Mouse (Mus musculus) stomach, embryonic 16.5 days (tissue): Measurements from ENCODE around the gene Anp32a. TPM values are rescaled to one million over a fixed set of nuclear protein-coding genes. Genes with fewer than 3 reads are reported as not detected.
A peak's percentile ranks its signal among the peaks of the same experiment; 100 is the strongest.

ENCODE experiments used
- ATAC-seq: fragments of 200-750 bp; cut with Nextera tagmentation; 2 replicates; pipeline ENCODE4 v1.8.0; 2017; ENCODE audit warnings: moderate number of reproducible peaks, moderate TSS enrichment; ENCODE audit not compliant: insufficient read depth, low FRiP score
- H3K27ac ChIP-seq: fragments of 300-500 bp; sonication (generic); 2 replicates; pipeline ENCODE4 v1.5.1; 2014; ENCODE audit warnings: low read length
- H3K27me3 ChIP-seq: fragments of 300-500 bp; sonication (generic); 2 replicates; pipeline ENCODE4 v1.6.1; 2014; ENCODE audit warnings: low read length, control low read depth, mixed read lengths; ENCODE audit not compliant: control insufficient read depth, insufficient read depth
- H3K36me3 ChIP-seq: fragments of 300-500 bp; sonication (generic); 2 replicates; pipeline ENCODE4 v1.6.1; 2014; ENCODE audit warnings: low read length; ENCODE audit not compliant: control insufficient read depth, insufficient read depth
- H3K4me1 ChIP-seq: fragments of 300-500 bp; sonication (generic); 2 replicates; pipeline ENCODE4 v1.6.1; 2014; ENCODE audit warnings: low read length, control low read depth, mixed read lengths; ENCODE audit not compliant: control insufficient read depth, insufficient read depth
- H3K4me2 ChIP-seq: fragments of 300-500 bp; sonication (generic); 2 replicates; pipeline ENCODE4 v1.6.1; 2014; ENCODE audit warnings: low read depth, low read length, mixed read lengths
- H3K4me3 ChIP-seq: fragments of 300-500 bp; sonication (generic); replicated peaks from 2 replicates; pipeline ENCODE4 v1.5.1; 2014; ENCODE audit warnings: mild to moderate bottlenecking, low read length
- H3K9ac ChIP-seq: fragments of 300-500 bp; sonication (generic); 2 replicates; pipeline ENCODE4 v1.6.1; 2014; ENCODE audit warnings: low read length
- H3K9me3 ChIP-seq: fragments of 300-500 bp; sonication (generic); replicated peaks from 2 replicates; pipeline ENCODE4 v1.6.1; 2016; ENCODE audit warnings: low read length, control low read depth; ENCODE audit not compliant: control insufficient read depth
- WGBS: fragments of 180-500 bp; shearing (Covaris S2); extraction: QIAGEN DNeasy Blood & Tissue Kit; methylation state at CpG from one replicate; pipeline ENCODE4 v1.1.7; 2014; 5-methylcytosine and 5-hydroxymethylcytosine counted together
- polyA plus RNA-seq: library from polyadenylated mRNA; unstranded; fragments of >200 nt; fragmentation: Nextera tagmentation; extraction: Ambion mirVana; gene quantifications from 2 replicates; pipeline ENCODE4 v1.2.1, GENCODE M21; 2015

Gene Anp32a
- polyA plus RNA-seq, 1 experiment from 2014 or later: 125 TPM

DNA sequence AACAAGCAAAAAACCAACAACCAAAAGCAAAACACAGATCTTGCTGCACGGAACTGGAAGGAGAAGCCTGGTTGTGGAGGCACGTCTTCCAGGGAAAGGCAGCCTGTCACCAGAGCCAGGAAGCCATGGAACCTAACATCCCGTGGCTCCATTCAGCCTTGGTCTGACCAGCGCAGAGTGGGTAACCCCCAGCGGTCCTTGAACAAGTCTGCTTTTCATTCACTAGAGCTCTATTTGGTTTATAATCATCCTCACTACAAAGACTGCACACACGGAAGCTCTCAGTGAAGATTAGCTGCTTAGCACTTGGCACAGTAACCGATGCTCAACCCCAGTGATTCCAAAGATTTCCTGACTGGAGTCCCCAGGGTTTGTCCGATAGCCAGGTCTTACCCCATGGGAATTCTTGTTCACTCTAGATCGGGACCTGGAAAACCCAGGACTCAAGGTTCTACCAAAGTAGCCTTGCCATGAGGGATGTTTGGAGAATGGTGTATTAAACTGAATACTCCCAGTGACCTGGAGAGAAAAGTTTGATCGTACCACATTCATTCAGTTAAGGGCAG lies 41.5 kb downstream of the Anp32a start:
- Histone ChIP-seq H3K4me2 (no peak overlapping the region), H3K9ac (no peak overlapping the region), H3K4me1 (peaks cover 10% of the 10 kb centered on the region), H3K36me3 (0 out of 2 replicates have a peak, but pooled peaks cover 6% of the 10 kb centered on the region), H3K9me3 (no peaks in the 10 kb centered on the region), H3K4me3 (no peak overlapping the region), H3K27me3 (no peaks in the 10 kb centered on the region), H3K27ac (no peak overlapping the region)
- ATAC-seq: no peak
- 78% methylated on average over 10 of the region's 10 CpGs for WGBS

DNA sequence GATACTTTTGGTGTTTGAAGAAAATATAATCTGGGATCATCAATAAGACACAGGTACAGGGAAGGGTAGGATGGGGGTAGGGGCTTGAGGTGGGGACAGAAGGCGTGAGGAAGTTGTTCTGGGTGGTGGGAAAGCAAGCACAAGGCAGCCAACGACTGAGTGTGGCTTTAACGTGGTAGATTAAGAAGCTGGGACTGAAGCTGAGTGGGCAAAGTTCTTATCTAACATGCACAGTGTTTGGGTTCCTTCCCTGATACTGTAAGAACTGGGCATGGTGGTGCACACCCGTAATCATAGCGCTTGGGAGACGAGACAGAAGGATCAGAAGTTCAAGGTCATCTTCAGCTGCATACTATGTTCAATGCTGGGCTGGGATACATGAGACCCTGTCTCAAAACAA lies 44.0 kb downstream of the Anp32a start:
- 78% methylated on average over 6 of the region's 6 CpGs for WGBS
- Histone ChIP-seq H3K9me3 (no peaks in the 10 kb centered on the region), H3K9ac (no peak overlapping the region), H3K36me3 (0 out of 2 replicates have a peak, but pooled peaks cover 4% of the 10 kb centered on the region), H3K27ac (no peak overlapping the region), H3K4me1 (peaks cover 10% of the 10 kb centered on the region), H3K4me2 (no peak overlapping the region), H3K4me3 (no peak overlapping the region), H3K27me3 (no peaks in the 10 kb centered on the region)
- no peak for ATAC-seq

DNA sequence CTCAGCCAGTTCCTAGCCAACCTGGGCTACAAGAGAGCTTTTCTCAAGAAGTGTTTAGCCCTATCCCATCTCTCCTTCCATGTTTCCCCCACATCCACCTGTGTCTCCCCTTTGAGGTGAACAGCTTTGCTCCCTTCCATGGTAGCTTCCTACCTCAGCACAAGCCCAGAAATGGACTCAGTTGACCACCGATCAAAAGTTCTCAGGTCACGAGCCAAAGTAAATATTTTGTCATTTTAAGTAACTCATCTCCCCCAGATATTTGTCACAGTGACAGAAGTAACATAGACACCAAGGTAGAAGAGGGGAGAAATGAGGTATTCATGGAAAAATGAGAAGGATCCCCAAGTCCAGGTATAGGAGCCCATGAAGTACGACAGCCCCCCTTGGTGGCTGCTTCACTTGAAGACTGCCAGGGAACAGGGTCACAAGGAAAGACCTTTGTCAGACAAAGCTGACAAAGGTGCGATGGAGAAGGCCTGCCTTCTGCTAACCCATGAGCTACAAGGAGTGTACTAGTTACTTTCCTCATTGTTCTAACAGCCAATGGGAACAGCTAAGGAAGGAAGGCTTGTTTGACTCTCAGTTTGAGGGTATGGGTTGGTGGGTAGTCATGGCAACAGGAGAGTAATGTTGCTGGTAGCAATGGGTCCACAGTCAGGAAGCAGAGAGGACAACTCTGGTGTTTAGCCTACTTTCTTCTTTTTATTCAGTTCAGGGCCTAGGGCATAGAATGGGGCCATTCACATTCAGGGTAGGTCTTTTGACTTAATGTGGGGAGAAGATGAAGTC lies 44.8 kb downstream of the Anp32a start:
- Histone ChIP-seq H3K4me2 (no peak overlapping the region), H3K27me3 (no peaks in the 10 kb centered on the region), H3K36me3 (no peaks in the 10 kb centered on the region), H3K9me3 (no peaks in the 10 kb centered on the region), H3K9ac (no peak overlapping the region), H3K4me3 (no peak overlapping the region), H3K4me1 (peaks cover 8% of the 10 kb centered on the region; the same call in 1 of the 2 replicates), H3K27ac (no peak overlapping the region)
- whole genome bisulfite sequencing: 65% methylated on average over 4 of the region's 4 CpGs
- no peak for ATAC-seq

DNA sequence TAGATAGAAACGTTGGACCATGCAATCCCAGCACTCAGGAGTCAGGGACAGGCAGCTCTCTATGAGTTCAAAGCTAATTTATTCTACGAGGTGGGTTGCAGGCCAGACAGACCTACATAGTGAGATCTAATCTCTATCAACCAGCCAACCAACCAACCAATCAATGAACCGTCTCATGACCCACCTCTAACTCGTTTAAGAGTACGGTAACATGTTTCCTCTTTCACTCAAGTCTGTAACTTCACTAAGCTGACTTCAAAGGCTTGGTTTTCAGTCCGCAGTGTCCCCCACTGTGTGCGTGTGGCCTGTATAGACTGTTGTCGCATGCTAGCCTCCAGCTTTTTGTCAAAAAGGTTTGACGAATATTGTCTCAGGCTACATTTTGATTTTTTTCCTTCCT lies 48.6 kb downstream of the Anp32a start:
- Histone ChIP-seq H3K4me1 (no peaks in the 10 kb centered on the region), H3K4me2 (no peak overlapping the region), H3K4me3 (no peak overlapping the region), H3K27ac (no peak overlapping the region), H3K27me3 (no peaks in the 10 kb centered on the region), H3K36me3 (no peaks in the 10 kb centered on the region), H3K9ac (no peak overlapping the region), H3K9me3 (no peaks in the 10 kb centered on the region)
- 68% methylated on average over 9 of the region's 9 CpGs for WGBS
- no peak for ATAC-seq

DNA sequence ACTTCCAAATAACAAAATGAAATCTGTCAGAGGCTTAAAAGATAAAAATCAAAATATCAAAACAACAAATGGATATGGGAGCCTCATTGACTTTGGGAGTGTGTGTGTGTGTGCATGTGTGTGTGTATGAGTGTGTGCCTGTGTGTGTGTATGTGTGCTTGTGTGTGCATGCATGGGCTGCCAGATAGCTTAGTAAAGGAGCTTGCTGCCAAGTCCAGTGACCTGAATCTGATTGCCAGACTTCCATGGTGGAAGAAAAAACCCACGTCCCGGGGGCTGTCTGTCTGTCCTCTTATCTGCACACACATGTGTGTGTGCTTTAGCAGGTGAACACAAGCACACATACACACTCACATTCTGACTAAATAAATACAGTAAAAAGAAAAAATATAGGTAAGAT lies 52.4 kb downstream of the Anp32a start:
- WGBS: 54% methylated on average over 2 of the region's 2 CpGs
- no peaks in the 10 kb centered on the region for H3K4me1 ChIP-seq
- H3K27ac ChIP-seq: no peak overlapping the region

DNA sequence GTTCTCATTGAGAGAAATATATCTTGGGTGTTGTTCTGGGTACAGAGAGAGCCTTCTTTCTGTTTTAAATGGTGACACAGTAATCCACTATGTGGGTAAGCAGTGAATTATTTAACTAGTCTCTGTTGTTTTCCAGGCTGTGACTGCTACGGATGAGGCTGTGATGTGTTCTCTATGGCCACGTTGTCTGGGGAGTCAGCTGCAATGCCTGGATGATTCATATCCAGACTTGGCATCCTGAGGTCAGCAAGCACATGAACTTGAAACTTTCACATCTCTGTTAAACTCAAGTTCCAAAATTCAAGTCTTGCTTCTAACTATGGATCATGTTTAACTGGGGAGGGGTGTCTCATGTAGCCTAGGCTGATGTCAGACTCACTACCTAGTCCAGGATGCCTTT lies 53.1 kb downstream of the Anp32a start:
- Histone ChIP-seq H3K4me3 (no peak overlapping the region), H3K4me1 (no peaks in the 10 kb centered on the region), H3K36me3 (no peaks in the 10 kb centered on the region), H3K4me2 (no peak overlapping the region), H3K9me3 (no peaks in the 10 kb centered on the region), H3K27me3 (no peaks in the 10 kb centered on the region), H3K27ac (no peak overlapping the region), H3K9ac (no peak overlapping the region)
- 45% methylated on average over 2 of the region's 2 CpGs for WGBS
- ATAC-seq: no peak

More for the DNA sequence above, 52.4 kb downstream of the Anp32a start:
- Histone ChIP-seq H3K36me3 (no peaks in the 10 kb centered on the region), H3K27me3 (no peaks in the 10 kb centered on the region), H3K4me3 (no peak overlapping the region), H3K4me2 (no peak overlapping the region), H3K9ac (no peak overlapping the region), H3K9me3 (no peaks in the 10 kb centered on the region)
- ATAC-seq: no peak

DNA sequence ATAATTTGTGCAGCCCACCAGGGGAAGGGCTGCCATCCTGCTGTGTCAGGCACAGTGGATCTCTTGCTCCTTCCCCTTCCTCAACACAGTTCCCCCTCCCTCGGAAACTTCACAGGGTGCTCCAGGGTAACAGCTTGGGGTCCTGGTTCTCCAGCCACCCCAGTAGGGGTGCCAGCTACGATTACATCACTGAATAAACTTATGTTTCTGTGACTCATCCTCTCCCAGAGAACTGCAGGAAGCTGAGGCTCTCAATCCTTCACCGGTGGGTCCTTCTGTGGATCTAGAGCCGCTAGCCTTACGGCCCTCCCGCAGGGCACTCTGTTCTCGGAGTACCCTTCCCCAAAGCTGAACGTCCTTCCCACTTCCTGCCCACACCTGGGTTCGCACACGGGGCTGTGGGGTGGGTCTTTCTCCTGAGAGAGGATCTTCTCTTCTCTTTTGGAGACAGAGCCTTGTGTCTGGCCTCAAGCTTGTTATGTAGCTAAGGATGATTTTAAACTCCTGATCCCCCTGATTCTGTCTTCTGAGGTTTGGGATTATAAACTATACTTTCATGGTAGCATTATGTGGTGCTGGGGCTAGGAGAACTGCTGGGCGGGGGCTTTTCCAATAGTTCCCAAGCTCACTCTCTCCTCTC lies 59.6 kb downstream of the Anp32a start:
- H3K27ac ChIP-seq: no peak overlapping the region
- WGBS: 47% methylated on average over 11 of the region's 11 CpGs
- H3K9ac ChIP-seq: 0 out of 2 replicates have a peak overlapping the region, but pooled peaks have one; percentile 38
- no peaks in the 10 kb centered on the region for H3K27me3 ChIP-seq
- H3K4me2 ChIP-seq: no peak overlapping the region
- H3K36me3 ChIP-seq: no peaks in the 10 kb centered on the region
- ATAC-seq: no peak
- H3K9me3 ChIP-seq: no peaks in the 10 kb centered on the region
- H3K4me3 ChIP-seq: no peak overlapping the region
- H3K4me1 ChIP-seq: peaks cover 4% of the 10 kb centered on the region; the same call in 1 of the 2 replicates

DNA sequence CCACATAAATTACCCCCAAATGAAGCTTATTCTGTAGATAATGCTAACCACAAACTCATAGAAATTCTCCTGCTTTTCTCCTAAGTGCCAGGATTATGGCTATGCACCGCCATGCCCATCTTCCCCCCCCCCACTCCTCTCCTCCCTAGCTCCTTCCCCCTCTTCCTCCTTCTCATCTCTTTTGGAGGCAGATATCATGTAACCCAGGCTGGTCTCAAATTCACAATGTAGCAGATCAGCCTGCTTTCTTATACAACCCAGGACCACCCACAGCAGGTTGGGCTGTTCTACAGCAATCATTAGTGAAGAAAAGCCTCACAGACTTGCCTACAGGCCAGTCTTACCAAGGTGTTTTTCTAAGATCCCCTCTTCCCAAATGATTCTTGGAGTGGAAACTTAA lies 60.5 kb downstream of the Anp32a start:
- Histone ChIP-seq H3K4me1 (peaks cover 4% of the 10 kb centered on the region; the same call in 1 of the 2 replicates), H3K4me3 (no peak overlapping the region), H3K36me3 (no peaks in the 10 kb centered on the region), H3K9ac (no peak overlapping the region), H3K4me2 (no peak overlapping the region), H3K9me3 (no peaks in the 10 kb centered on the region), H3K27me3 (no peaks in the 10 kb centered on the region), H3K27ac (no peak overlapping the region)
- WGBS: 41% methylated on average over 1 of the region's 1 CpGs
- ATAC-seq: no peak

DNA sequence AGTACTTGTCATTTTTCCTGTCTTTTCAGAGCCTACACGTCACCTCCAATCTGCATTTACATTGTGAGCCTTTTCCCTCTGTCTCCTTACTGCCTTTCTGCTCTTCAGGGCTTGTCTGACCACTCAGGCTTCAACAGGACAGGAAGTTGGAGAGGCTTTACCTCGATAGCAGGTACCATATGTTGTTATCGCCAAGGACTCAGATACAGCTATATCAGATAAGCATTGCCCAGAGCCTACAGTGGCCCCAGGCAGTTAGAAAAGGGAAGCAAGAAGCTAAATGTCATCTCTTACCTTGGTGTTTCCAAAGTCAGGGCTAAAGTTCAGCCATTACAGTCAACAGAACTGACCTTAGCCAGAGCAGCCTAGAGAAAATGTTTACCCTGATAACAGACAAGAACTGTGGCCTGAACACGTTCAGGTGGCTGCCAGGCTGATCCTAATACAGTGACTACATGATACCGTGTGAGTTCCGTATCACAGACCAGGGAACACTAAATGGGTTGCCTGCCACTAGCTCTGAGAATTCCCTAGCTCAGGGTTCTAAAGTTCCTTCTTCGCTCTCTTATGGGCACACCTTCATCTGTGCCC lies 65.4 kb downstream of the Anp32a start:
- Histone ChIP-seq H3K9ac (no peak overlapping the region), H3K4me1 (no peaks in the 10 kb centered on the region), H3K9me3 (0 out of 2 replicates have a peak, but pooled peaks cover 3% of the 10 kb centered on the region), H3K27me3 (no peaks in the 10 kb centered on the region), H3K4me2 (no peak overlapping the region), H3K4me3 (no peak overlapping the region), H3K36me3 (no peaks in the 10 kb centered on the region), H3K27ac (no peak overlapping the region)
- ATAC-seq: peak; percentile 85
- 56% methylated on average over 7 of the region's 7 CpGs for WGBS
